In genomic region chr12:75396616-75397015, GRCm38 (mm10) we compare ENCODE assay signal across 29 mouse cellular contexts. TPM values are rescaled to one million over a fixed set of nuclear protein-coding genes. Genes with fewer than 3 reads are reported as not detected.
A peak's percentile ranks its signal among the peaks of the same experiment; 100 is the strongest.
DNase-seq lines count a peak whose midpoint lies in the region; ATAC-seq and TF ChIP-seq lines count a peak whose summit lies in the region.
"Had no signal": no experiment of that assay in that cellular context is flagged by ENCODE, and none has a peak within 500 bp of the region (broad histone marks: within the 10 kb centered on the region; RNA-seq: fewer than 3 reads in every experiment).

No protein-coding gene starts in this region.

- no peak for TF ChIP-seq CTCF in lung, postnatal 0 days (IDR thresholded peaks at IDR 0.05)

- ATAC-seq in forebrain, embryonic 14.5 days = no peak
- peak; percentile 37; the same call in 1 of the 2 replicates for ATAC-seq in lung, postnatal 0 days
- ATAC-seq in liver, embryonic 12.5 days = no peak
- ATAC-seq: intestine, postnatal 0 days; liver, postnatal 0 days; Patski had no signal

- H3K4me1 ChIP-seq in forebrain, embryonic 10.5 days = peaks cover 9% of the 10 kb centered on the region
- no peaks in the 10 kb centered on the region for H3K4me1 ChIP-seq in forebrain, embryonic 14.5 days (ENCODE audit: control insufficient read depth, insufficient read depth, low read length)
- H3K4me1 ChIP-seq in lung, postnatal 0 days (ENCODE audit: insufficient read depth, low read depth, low read length) = no peaks in the 10 kb centered on the region
- H3K4me1 ChIP-seq in liver, embryonic 12.5 days = no peaks in the 10 kb centered on the region
- H3K4me1 ChIP-seq: midbrain, embryonic 12.5 days; neural tube, embryonic 13.5 days had no signal

- no peak for TF ChIP-seq EP300 in lung, postnatal 0 days (IDR thresholded peaks at IDR 0.05)

- no peak overlapping the region for H3K9ac ChIP-seq in forebrain, embryonic 14.5 days (ENCODE audit: low read length)
- no peak overlapping the region for H3K9ac ChIP-seq in lung, postnatal 0 days (replicated peaks; ENCODE audit: low read depth)
- no peak overlapping the region for H3K9ac ChIP-seq in liver, embryonic 12.5 days
- H3K9ac ChIP-seq: hindbrain, embryonic 14.5 days; limb, embryonic 13.5 days; liver, postnatal 0 days; midbrain, embryonic 12.5 days; neural tube, embryonic 13.5 days had no signal

- H3K27ac ChIP-seq in forebrain, embryonic 10.5 days = 0 out of 2 replicates have a peak overlapping the region, but pooled peaks have one; percentile 22
- H3K27ac ChIP-seq in forebrain, embryonic 14.5 days (ENCODE audit: low read depth, low read length) = no peak overlapping the region
- no peak overlapping the region for H3K27ac ChIP-seq in lung, postnatal 0 days (ENCODE audit: low read length)
- no peak overlapping the region for H3K27ac ChIP-seq in liver, embryonic 12.5 days
- H3K27ac ChIP-seq: hindbrain, embryonic 14.5 days; limb, embryonic 13.5 days; midbrain, embryonic 12.5 days; neural tube, embryonic 13.5 days had no signal

- no peak overlapping the region for H3K4me3 ChIP-seq in forebrain, embryonic 10.5 days
- no peak overlapping the region for H3K4me3 ChIP-seq in forebrain, embryonic 14.5 days (ENCODE audit: low read depth, low read length)
- no peak overlapping the region for H3K4me3 ChIP-seq in lung, postnatal 0 days (ENCODE audit: low read depth, low read length)
- H3K4me3 ChIP-seq in liver, embryonic 12.5 days = no peak overlapping the region
- H3K4me3 ChIP-seq: limb, embryonic 13.5 days; midbrain, embryonic 12.5 days; neural tube, embryonic 13.5 days had no signal

- no peaks in the 10 kb centered on the region for H3K36me3 ChIP-seq in forebrain, embryonic 10.5 days (replicated peaks)
- no peaks in the 10 kb centered on the region for H3K36me3 ChIP-seq in forebrain, embryonic 14.5 days (ENCODE audit: control insufficient read depth, insufficient read depth, low read length)
- H3K36me3 ChIP-seq in lung, postnatal 0 days (ENCODE audit: insufficient read depth, low read length) = no peaks in the 10 kb centered on the region
- no peaks in the 10 kb centered on the region for H3K36me3 ChIP-seq in liver, embryonic 12.5 days
- H3K36me3 ChIP-seq: G1E; midbrain, embryonic 12.5 days; neural tube, embryonic 13.5 days had no signal

- no peak for DNase-seq in forebrain, embryonic 10.5 days (ENCODE audit: extremely low spot score, low spot score)
- DNase-seq in forebrain, embryonic 14.5 days (ENCODE audit: low spot score) = no peak
- DNase-seq in lung, postnatal 0 days (ENCODE audit: low spot score) = peak; percentile 13
- DNase-seq in lung, postnatal 4 days = no peak
- peak; percentile 33 for DNase-seq in fibroblast of lung, adult 2 months (ENCODE audit: low read depth)
- peak; percentile 47 for DNase-seq in mesoderm, embryonic 11.5 days (ENCODE audit: low read depth, low spot score)
- DNase-seq: adrenal gland, postnatal 10 days; cerebellum, adult 9-10 months; cerebellum, postnatal 36 days; gastrocnemius, postnatal 10 days; kidney, adult 9 months; kidney, postnatal 10 days; layer of hippocampus, adult 9-11 months; liver, postnatal 0 days; thymus, postnatal 4 days had no signal

- no peaks in the 10 kb centered on the region for H3K9me3 ChIP-seq in forebrain, embryonic 10.5 days
- no peaks in the 10 kb centered on the region for H3K9me3 ChIP-seq in forebrain, embryonic 14.5 days (replicated peaks; ENCODE audit: control insufficient read depth, low read length)
- no peaks in the 10 kb centered on the region for H3K9me3 ChIP-seq in lung, postnatal 0 days (ENCODE audit: low read length)
- no peaks in the 10 kb centered on the region for H3K9me3 ChIP-seq in liver, embryonic 12.5 days (replicated peaks)
- H3K9me3 ChIP-seq: G1E; limb, embryonic 13.5 days; midbrain, embryonic 12.5 days; neural tube, embryonic 13.5 days had no signal

- no peaks in the 10 kb centered on the region for H3K27me3 ChIP-seq in forebrain, embryonic 10.5 days (ENCODE audit: poor library complexity, severe bottlenecking)
- no peaks in the 10 kb centered on the region for H3K27me3 ChIP-seq in forebrain, embryonic 14.5 days (replicated peaks; ENCODE audit: control insufficient read depth, insufficient read depth, low read length)
- H3K27me3 ChIP-seq in lung, postnatal 0 days (replicated peaks; ENCODE audit: insufficient read depth, low read length) = no peaks in the 10 kb centered on the region
- no peaks in the 10 kb centered on the region for H3K27me3 ChIP-seq in liver, embryonic 12.5 days (replicated peaks)
- H3K27me3 ChIP-seq: limb, embryonic 13.5 days; midbrain, embryonic 12.5 days; neural tube, embryonic 13.5 days had no signal

- 63% methylated on average over 3 of the region's 3 CpGs for WGBS in forebrain, embryonic 10.5 days
- WGBS in forebrain, embryonic 14.5 days = 57% methylated on average over 3 of the region's 3 CpGs
- 40% methylated on average over 3 of the region's 3 CpGs for WGBS in lung, postnatal 0 days
- 75% methylated on average over 3 of the region's 3 CpGs for WGBS in liver, embryonic 12.5 days (ENCODE audit: insufficient replicate concordance)

- no peak overlapping the region for H3K4me2 ChIP-seq in forebrain, embryonic 14.5 days (ENCODE audit: low read length)
- H3K4me2 ChIP-seq in lung, postnatal 0 days (replicated peaks; ENCODE audit: low read depth, low read length) = no peak overlapping the region
- H3K4me2 ChIP-seq in liver, embryonic 12.5 days = no peak overlapping the region
- H3K4me2 ChIP-seq: heart, embryonic 11.5 days; hindbrain, embryonic 14.5 days; limb, embryonic 13.5 days; liver, embryonic 11.5 days; midbrain, embryonic 12.5 days; neural tube, embryonic 13.5 days had no signal

RNA-seq across cellular contexts. Expression of gene Gphb5, which starts 20.0 kb away (rescaled TPM):
- polyA plus RNA-seq in forebrain, embryonic 10.5 days (2016; fragmentation: Nextera tagmentation; extraction: Ambion mirVana) = not detected in 2 replicates
- polyA plus RNA-seq in forebrain, embryonic 14.5 days (2014; fragmentation: Nextera tagmentation; extraction: Ambion mirVana) = not detected in 2 replicates
- polyA plus RNA-seq in lung, postnatal 0 days (2015; fragmentation: Nextera tagmentation; extraction: Ambion mirVana) = not detected in 2 replicates
- polyA plus RNA-seq in liver, embryonic 12.5 days (2016; fragmentation: Nextera tagmentation; extraction: Ambion mirVana) = not detected in 2 replicates
- polyA plus RNA-seq: forebrain, embryonic 16.5 days; G1E; heart, embryonic 11.5 days; heart, postnatal 0 days; hindbrain, embryonic 14.5 days; intestine, postnatal 0 days; large intestine, adult 2 months; limb, embryonic 13.5 days; liver, embryonic 11.5 days; liver, postnatal 0 days; neural tube, embryonic 13.5 days; Patski; stomach, embryonic 16.5 days had no signal

Comparison
In these comparisons a context has a peak if more than half of its experiments do, and no peak if none do; other contexts are left out.
1. DNase-seq: peak in lung, postnatal 0 days (single experiment), fibroblast of lung, adult 2 months (single experiment) and mesoderm, embryonic 11.5 days (single experiment); none in forebrain, embryonic 10.5 days (single experiment), forebrain, embryonic 14.5 days (single experiment) and lung, postnatal 4 days (0 of 2).